Mouse (Mus musculus): Measurements from ENCODE around the gene Mill1.
A peak's percentile ranks its signal among the peaks of the same experiment; 100 is the strongest.
"Not testable (repeated sequence)": the region's sequence is repeated elsewhere in the genome, so short reads cannot be mapped to it uniquely, and the experiment has no call there.

The Mill1 gene

DNA sequence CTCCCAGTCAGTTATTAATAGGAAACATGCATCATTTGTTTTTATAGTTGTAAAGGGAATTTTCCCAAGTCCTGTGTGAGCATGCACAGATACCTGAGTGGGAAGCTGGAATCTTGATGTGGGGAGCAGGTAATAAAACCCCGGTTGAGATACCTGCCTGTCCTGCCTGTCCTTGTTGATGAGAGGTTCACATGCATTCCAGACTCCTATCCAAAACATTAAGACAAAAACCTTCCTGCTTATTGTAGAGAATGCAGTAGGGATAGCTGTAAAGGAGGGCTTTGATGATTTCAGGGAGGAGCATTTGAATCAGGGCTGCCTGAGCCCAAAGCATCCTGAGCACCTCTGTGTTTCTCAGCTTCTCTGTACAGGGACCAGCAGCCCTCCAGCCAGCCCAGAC lies at the start of gene Mill1:
Mill1 (plus strand) TSS at position 301 of the 400 bp plus-strand sequence.
- no peak for DNase-seq

DNA sequence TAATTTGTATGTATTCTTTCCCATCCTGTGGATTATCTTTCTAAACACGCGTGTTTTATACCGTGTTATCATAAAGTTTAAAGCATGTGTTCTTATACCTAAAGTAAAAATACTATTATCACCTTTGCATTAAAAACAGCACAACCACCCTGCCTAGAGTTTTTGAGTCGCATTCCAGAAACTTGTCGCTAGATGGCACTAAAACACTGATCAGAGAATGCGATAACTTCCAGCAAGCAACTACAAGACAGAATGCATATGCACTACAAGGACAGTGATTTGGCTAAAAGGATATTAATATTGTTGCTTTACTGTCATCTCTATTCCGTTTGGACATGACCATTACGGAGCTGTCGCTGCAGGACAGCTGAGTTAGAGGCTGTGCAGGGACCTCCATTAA lies 34.2 kb upstream of the Mill1 start:
- DNase-seq, result peak; percentile 12 to 25

DNA sequence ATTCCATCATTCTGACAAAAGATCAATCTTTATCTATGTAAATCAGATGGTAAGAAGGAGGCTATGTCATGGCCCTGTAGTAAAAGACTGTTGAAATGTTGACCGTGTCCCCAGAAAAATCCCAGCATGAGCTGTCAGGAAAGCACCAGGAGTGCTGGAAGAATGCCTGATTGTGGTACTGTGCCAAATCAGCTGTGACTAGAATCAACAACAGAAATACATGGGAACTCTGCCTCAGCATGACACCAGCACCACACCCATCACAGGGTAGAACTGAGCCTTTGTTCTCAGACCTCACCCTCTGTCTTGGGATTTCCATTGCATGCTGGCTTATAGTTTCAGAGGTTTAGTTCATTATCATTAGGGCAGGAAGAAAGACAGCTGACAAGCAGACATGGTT lies 30.4 kb upstream of the Mill1 start:
- no peak for DNase-seq

DNA sequence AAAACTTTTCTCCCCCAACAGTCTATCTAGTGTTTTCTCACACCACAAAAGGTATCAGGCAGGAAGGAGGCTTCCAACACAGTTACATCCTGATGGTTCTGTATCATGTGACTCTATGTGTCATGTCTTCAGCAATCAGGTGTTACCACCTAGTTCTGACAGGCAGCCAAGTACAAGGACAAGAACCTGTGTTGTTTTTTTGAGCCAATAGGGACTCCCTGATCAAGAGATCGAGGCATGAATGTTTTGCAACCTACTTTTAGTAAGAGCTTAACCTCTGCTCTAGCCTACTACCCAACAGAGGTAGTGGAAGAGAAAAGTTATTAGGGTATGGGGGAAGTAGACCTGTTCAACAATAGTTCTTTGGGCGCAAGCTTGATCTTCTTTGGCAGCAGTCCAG lies 6.6 kb upstream of the Mill1 start:
- DNase-seq, result no peak

DNA sequence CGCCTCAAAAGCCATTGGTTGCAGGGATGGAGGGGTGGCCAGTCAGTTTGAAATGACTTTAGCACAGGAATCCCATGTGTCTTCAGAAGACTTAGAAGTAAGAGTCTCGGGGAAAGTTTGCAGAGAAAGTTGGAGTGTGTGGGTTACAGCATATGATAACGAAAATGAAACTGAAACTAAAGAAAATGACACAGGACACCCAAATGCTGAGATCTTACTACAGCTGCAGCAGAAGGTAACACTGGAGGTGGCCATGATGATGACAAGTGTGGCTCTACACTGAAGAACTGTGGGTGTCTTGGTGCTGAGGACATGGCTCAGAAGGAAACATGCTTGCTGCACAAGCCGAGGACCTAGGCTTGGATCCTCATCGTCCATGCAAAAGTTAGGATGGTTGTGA lies 3.9 kb upstream of the Mill1 start:
- no peak for DNase-seq

DNA sequence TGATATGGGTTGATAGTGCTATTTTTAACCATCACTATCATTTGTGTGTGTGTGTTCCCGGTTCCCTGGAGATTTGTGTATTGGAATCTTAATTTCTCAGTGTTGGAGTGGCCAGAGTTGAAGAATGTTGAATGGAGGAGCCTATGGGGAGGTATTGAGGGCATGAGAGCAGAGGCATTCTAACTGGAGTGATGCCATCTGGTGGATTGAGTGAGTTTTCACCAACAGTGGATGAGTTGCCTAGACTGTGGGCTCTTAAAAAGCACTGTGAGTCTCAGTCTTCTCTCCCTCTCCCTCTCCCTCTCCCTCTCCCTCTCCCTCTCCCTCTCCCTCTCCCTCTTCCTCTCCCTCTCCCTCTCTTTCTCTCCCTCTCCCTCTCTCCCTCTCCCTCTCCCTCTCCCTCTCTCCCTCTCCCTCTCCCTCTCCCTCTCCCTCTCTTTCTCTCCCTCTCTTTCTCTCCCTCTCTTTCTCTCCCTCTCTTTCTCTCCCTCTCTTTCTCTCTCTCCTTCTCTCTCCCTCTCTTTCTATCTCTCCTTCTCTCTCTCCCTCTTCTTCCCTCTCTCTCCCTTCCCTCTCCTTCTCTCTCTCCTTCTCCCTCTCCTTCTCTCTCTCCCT lies 1.1 kb upstream of the Mill1 start:
- DNase-seq, result not testable (repeated sequence)

DNA sequence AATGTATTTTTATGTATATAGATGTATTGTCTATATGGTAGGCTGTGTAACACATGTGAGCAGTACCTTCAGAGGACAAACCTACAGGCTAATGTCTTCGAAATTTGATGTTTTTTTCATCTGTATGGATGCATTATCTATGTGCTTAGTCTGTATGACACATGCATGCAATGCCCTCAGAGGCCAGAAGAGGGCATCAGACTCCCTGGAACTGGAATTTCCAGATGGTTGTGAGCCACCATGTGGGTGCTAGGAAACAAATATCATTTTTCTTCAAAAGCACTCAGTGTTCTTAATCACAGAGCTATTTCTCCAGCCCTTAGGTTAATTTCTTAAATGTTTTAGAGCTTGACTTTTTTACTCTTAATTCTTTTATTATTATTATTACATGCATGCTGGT lies 15.1 kb downstream of the Mill1 start:
- no peak for DNase-seq

DNA sequence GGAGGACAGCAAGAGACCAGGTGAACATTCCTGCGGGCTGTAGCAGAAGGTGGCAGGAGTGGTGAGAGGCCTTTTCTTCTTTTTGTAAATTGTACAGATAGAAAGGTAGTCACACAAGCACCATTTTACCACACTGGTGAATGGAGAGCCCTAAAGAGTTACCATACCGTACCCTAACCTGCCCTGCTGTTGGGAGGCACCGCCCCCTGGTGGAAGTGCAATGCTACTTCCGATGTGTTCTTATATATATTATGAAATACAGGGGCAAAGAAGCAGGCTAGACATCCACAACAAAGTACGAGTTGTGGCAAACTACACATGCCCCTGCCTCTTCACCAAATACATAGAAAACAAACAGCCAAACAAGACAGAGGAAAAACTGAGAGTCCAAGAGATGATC lies 19.9 kb downstream of the Mill1 start:
- DNase-seq, result peak; percentile 7 to 8

All from cerebellum, adult 18-20 months (tissue).